Mouse (Mus musculus) testis, adult 2 months (tissue): ENCODE results near the gene Sowahb.

Source experiments
- CTCF ChIP-seq: fragments of 200-500 bp; IDR thresholded peaks from 2 replicates; pipeline ENCODE4 v1.5.1; 2012; ENCODE audit warnings: low read depth, mild to moderate bottlenecking, inconsistent platforms, low read length, moderate library complexity; ENCODE audit not compliant: control insufficient read depth, insufficient read depth, insufficient replicate concordance
- POLR2A ChIP-seq: fragments of 200-500 bp; IDR thresholded peaks from 2 replicates; pipeline ENCODE4 v1.6.1; 2012; ENCODE audit warnings: low read depth, mild to moderate bottlenecking, inconsistent platforms, low read length, moderate library complexity; ENCODE audit not compliant: control insufficient read depth

GRCm38 (mm10) chr5:93093638-93094527 lies 49.1 kb upstream of the Sowahb start:
- no peak for TF ChIP-seq CTCF
- TF ChIP-seq POLR2A, result no peak
